Mouse (Mus musculus): ENCODE results near the gene Ndufv1.
"Not testable (repeated sequence)": the region's sequence is repeated elsewhere in the genome, so short reads cannot be mapped to it uniquely, and the experiment has no call there.

The Ndufv1 gene

DNA sequence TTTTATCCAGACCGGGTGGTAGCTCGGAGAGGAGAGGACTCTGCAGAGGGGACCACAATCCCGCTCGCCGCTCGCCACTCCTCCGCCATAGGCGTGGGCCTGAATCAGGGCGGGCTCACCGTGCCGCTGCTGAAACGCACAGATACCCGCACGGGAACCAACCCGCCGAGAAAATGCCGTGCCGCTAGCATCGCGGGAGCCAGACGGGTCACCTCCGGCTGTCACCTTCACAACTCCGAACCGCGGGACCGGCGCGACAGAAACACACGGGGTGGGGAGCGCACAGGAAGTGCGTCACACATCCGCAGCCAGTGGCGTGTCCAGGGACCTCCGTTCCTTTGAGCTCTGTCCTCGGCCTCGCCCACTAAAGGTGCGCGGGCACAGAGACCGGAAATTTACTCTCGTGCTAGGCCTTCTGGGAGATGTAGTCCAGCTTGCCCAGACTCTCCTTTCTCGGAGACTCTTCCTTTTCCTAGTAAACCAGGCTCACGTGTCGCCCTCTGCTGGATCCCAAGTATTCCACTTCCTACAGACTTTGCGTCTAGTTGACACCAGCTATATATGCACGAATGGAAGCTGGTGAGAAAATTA, at the start of gene Ndufv1:
Gene Ndufv1 (minus strand): TSS at position 375 of the 591 bp plus-strand sequence.
- DNase-seq (ENCODE audit: low read depth): peak; percentile 96

DNA sequence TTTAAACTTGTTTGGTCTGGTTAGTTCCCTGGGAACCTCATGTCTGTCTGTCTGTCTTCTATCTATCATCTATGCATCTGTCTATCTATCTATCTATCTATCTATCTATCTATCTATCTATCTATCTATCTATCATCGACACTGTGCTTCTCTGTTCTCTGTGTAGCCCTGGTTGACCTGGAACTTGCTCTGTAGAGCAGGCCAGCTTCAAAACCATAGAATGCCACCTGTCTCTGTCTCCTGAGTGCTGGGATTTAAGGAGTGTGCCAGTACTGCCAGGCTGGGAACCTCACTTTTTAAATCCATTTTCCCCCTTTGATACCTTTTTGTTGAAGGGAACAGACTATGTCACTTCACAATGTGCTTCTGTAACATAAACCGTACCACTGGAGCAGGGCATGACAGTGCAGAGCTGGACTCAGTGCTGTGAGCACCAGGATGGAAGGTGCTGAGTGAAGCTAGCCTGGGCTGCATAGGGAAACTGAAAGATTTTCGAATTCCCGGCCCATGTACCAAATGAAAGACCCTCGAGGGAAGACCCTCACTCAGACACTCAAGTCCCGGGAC, 48.4 kb upstream of the Ndufv1 start:
- peak; percentile 69 for DNase-seq (ENCODE audit: low read depth)

DNA sequence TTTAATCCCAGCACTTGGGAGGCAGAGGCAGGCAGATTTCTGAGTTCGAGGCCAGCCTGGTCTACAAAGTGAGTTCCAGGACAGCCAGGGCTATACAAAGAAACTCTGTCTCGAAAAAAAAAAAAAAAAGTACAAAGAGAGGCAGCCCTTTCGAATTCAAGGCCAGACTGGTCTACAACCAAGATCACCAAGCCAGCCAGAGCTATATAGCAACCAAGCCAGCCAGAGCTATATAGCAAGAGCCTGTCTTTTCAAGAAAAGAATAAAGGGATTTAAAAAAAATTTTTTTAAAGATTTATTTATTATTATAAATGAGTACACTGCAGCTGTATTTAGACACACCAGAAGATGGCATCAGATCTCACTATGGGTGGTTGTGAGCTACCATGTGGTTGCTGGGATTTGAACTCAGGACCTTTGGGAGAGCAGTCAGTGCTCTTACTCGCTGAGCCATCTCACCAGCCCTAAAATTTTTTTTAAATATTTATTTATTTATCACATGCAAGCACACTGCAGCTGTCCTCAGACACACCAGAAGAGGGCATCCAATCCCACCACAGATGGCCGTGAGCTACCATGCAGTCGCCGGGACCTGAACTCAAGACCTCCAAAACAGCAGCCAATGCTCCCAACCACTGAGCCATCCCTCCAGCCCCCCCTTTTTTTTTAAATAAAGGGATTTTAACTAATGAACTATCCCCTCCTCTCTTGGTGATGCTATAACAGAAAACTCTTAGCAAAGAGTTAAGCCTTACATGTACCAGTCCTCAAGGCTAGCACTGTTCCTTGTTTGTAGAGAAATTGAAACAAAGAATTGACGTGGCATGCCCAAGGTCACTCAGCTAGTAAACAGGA, 47.7 kb upstream of the Ndufv1 start:
- peak; percentile 70 for DNase-seq (ENCODE audit: low read depth)

DNA sequence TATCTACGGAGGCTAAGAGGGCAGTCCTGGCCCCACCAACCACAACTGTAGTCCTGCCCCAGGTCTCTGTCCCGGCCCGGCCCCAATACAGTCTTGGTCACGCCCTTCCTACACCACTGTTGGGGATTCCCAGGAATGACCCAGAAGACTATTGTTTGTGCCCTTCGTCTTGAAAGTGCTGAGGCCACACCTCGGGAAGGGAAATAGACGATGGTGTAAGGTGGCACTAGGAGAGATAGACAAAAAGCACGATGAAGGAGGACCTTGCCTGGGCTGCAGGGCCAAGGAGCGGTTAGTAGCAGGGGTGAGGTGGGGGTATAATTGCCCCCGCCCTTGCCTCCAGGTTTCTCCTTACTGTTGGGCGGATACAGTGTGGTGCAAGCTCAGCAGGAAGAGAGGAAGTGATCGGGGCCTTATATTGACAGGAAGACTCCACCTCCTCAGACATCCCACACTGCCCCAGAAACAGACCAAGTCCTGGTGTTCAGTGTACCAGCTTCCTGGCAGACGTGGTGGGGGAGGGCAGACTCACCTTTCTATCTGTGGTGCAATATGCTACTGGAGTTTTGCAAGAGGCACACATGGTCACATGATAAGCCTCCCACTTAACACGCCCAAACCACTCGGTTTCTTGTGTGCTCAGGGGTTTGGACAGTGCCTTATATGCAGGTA, 46.6 kb upstream of the Ndufv1 start, which contains the start of gene Gstp3:
Gene Gstp3 (minus strand): TSS at position 501 of the 672 bp plus-strand sequence.
- DNase-seq (ENCODE audit: low read depth): peak; percentile 88

DNA sequence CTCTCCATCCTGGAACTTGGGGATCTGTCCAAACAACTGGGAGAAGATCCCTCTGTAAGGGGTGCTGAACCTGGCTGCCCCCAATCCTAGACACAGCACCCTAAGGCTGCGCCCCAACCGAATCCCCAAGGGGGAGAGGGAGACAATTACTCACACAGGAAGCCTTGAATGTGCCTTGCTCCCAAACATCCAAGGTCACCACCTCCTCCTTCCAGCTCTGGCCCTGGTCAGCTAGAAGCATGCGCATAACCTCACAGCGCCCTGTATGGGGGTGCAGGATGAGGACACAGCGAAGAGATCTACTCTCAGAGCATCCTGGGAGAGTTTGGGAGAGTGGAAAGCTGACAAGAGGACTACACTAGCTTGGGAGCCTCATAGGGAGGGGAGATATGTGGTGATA, 46.0 kb upstream of the Ndufv1 start:
- DNase-seq (ENCODE audit: low read depth): no peak

DNA sequence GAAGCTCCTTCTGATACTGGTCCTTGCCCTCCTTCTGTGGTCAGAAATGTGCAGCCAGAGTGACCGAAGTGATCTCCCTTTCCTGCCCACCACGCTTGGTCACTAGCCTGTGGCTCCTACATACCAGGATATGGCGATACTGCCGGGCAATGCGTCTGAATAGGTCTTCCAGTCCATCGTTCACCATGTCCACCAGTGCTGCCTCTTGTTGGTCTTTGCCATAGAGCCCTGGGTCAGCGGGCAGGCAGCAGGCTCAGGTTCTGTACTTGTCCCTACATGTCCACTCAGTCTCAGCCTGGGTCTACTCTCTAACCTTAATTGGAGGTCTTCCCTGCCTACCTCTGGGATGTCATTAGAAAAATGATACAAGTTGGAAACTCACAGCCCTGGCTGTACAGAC, 45.4 kb upstream of the Ndufv1 start:
- DNase-seq (ENCODE audit: low read depth): no peak

DNA sequence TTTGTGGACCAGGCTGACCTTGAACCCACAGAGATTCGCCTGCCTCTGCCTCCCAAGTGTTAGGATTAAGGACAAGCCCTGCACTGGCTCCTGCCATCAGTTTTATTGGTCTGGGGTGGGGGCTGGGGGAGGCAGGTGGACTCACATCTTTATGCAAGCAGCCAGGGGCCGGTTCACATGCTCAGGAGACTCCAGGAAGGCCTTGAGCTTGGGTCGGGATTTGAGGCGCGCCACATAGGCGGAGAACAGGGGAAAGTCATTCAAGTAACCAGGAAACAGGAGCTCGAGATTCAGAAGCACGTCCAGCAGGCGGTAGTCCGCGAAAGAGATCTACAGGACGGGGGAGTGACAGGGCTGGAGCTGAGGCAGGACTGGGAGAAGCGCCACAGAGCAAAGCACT, 44.8 kb upstream of the Ndufv1 start:
- DNase-seq (ENCODE audit: low read depth): no peak

DNA sequence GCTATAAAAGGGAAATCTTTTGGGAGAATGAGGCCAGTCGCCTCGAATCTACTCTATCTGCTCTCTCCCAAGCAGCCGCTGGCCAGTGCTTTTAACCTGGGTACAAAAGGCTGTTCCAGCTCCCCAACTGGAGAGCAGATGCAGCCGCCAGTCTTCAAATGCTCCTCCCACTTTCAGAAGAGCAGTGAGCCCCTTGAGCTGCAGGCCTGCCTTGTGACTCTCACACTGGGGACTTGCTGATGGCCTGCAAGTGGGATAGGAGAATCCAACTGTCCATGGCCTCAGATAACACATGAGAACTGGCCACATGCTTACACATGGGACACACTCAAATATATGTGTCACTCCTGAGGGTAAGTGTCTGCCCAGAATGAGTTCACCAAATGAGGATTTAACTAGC, 44.1 kb upstream of the Ndufv1 start:
- no peak for DNase-seq (ENCODE audit: low read depth)

DNA sequence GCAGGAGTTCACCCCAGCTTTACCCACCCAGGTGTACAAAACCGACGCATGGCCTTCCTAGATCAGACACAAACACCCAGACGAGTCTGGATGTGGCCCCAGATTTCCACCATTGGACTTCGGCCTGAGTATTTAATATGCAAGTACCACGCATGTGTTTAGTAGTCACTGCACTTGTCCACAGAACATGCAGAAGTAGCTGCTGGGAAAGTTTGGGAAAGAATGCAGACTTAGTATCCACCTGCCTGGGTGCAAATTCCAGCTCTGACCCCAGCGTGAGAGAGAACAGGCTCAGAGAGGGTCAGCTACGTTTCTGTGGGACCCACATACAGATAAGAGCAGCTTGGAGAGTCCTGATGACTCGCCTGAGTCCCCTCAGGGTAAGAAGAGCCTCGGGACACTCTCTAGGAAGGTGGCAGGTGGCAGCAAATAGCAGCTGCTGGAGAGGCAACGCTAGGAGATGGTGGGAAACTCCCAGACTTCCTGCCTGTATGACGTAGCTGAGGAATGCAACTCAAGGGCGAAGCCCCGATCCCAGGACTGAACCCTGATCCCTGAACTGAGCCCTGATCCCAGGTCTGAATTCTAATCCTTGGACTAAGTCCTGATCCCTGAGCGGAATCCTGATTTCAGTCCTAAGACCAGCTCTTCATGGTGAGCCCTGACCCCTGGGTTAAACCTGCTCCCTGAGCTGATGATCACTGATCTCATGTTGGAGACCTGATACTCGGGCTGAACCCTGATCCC, 43.5 kb upstream of the Ndufv1 start:
- DNase-seq (ENCODE audit: low read depth): no peak

DNA sequence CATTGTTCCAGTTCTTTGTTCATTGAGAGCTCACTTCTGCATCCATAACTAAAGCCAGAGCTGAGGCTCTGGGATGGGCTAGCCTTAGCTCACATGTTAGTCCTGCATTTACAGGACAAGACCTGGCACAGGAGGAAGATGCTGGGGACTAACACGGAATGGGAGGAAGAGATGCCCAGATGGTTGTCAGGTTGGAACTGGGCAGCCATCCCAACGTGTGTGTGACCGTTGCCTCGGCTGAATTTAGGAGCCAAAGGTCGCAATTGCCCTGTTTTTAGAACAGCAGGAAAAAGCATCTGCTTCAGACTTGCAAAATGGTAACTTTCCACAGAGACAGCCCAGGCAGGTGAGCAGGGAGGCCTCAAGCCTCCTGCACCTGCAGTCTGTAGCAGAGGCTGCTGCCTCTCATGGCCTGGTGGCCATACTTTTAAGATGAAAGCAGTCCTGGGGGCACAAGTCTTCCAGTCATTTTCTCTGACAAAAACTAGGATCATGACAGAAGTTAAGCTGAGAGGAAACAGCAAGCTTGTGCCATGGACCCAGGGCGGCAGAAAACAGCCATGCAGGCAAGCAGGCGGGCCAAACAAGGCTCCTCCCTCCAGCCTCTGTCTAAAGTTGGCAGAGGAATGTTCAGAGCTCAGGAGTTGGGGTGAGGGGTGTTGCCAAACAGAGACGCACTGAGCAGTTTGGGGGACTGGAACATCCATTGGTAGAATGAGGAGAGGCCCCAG, 42.8 kb upstream of the Ndufv1 start:
- no peak for DNase-seq (ENCODE audit: low read depth)

DNA sequence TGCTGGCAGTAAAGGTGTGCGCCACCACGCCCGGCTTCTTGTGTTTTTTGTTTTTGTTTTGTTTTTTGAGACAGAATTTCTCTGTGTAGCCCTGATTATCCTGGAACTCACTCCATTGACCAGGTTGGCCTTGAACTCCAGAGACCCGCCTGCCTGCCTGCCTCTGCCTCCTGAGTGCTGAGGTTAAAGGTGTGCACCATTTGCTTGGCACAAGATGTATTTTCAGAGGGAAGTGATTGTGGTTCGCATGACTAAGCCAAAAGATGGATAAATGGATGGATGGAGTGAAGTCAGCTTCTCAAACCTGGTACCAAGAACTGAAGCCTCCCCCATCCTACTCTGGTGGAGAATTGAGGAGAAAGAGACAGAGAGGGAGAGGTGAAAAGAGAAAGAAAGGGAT, 42.0 kb upstream of the Ndufv1 start:
- DNase-seq (ENCODE audit: low read depth): no peak

DNA sequence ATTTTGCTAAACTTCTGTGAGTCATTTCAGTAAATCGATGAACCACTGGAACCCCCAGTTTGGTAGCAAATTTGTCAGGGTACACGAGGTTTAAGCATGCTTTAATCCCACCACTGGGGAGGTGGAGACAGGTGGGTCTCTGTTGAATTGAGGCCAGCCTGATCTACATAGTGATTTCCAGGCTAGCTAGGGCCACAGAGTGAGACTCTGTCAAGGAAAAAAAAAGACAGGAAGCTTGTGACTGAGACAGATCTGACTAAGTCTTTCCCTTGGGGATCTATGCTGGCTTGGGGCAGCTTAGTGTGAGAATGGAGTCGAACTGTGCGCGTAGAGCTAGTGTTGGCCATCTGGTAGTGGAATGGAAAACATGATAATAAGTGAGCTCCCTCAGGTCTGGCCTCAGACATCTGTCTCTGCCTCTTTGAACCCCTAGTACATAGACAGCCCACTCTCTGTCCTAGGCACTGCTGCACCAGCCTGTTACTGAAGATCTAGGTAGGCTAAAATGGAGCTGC, 40.0 kb upstream of the Ndufv1 start:
- no peak for DNase-seq (ENCODE audit: low read depth)

DNA sequence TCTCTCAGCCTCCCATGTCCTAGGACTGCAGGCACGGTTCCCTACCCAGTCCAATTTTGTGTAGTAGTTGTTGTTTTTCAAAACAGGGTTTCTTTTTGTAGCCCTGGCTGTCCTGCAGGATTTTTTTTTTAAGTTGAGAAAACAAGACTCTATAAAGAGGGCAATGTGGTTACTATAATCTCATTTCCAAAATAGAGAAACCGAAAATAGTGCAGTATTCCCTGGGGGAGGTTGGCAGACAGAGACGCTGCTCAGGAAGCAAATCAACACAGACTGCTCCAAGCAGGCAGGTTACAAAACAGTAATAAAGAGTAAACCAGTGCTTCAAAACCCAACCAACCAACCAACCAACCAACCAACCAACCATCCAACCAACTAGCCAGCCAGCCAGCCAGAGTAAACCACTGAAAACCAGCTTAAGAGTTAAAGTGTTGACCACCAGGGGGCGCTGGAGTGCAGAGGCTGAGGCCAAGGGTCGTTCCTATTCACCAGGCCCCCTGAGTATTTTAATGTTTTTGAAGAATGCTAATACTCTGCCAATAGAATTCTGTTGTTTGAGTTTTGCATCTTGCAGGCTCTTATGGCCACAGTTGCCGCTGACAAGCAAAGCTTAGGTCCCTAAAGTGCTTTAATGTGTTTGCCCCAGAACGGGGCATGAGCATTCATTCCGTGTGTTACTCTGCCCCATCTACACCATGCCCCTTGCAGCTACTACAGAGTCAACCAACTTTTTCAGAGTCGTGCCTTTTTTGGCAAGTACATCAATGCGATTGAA, 39.3 kb upstream of the Ndufv1 start:
- DNase-seq (ENCODE audit: low read depth): peak; percentile 85

DNA sequence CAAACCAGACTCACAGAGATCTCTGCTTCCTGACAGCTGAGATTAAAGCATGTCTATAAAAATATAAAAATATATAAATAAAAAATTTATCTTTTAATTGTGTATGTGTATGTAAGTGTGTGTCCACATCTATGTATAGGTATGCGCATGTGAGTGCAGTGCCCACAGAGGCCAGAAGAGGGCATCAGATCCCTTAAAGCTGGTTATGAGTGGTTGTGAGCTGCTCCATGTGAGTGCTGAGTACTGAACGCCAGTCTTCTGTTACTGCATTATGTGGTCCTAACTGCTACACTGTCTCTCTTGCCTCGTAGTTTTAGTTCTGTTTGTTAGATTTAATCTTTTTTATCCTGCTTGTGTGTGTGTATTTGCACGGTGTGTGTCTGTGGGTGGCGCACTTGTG, 38.4 kb upstream of the Ndufv1 start:
- DNase-seq (ENCODE audit: low read depth): peak; percentile 40

DNA sequence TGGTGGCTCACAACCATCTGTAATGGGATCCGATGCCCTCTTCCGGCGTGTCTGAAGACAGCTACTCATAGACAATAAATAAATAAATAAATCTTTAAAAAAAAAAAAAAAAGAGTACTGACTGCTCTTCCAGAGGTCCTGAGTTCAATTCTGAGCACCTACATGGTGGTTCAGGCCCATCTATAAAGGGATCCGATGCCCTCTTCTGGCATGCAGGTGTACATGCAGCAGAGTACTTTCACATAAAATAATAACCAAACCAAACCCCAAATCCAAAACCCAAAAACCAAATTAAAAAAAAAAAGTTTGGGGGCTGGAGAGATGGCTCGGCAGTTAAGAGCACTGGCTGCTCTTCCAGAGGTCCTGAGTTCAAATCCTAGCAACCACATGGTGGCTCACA, 36.5 kb upstream of the Ndufv1 start:
- not testable (repeated sequence) for DNase-seq (ENCODE audit: low read depth)

DNA sequence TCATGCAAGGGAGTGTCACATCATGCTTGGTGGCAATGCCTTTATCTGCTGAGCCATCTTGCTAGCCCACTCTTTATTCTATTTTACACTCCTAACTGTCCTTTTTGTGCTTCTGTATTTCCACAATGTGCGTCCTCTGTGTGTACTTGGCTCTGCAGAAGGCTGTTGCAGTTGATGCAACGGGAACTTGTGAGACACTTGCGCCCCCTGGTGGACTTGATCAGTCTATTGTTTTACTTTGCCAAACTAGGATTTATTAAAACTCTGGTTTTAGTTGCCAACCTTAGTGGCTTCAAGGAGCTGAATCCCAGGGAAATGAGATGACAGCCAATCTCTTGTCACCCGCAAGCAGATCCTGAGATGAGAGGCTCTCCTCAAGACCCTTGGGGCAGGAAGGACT, 35.3 kb upstream of the Ndufv1 start:
- peak; percentile 93 for DNase-seq (ENCODE audit: low read depth)

DNA sequence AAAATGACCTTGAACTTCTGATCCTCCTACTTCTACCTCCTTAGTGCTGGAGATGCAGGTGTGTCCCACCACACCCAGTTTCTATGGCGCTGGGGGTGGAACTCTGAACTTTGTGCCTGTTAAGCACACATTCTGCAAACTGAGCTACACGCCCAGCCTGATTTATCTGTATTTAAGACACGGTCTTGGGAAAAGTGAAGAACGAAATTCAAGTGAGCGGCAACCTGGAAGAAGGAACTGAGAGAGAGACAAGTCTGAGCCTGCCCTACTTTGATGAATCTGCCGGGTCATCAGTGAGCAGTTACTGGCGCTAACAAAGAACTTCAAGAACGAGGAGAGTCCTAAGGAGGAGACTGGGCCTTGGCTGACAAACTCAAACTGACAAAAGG, 34.3 kb upstream of the Ndufv1 start:
- no peak for DNase-seq (ENCODE audit: low read depth)

DNA sequence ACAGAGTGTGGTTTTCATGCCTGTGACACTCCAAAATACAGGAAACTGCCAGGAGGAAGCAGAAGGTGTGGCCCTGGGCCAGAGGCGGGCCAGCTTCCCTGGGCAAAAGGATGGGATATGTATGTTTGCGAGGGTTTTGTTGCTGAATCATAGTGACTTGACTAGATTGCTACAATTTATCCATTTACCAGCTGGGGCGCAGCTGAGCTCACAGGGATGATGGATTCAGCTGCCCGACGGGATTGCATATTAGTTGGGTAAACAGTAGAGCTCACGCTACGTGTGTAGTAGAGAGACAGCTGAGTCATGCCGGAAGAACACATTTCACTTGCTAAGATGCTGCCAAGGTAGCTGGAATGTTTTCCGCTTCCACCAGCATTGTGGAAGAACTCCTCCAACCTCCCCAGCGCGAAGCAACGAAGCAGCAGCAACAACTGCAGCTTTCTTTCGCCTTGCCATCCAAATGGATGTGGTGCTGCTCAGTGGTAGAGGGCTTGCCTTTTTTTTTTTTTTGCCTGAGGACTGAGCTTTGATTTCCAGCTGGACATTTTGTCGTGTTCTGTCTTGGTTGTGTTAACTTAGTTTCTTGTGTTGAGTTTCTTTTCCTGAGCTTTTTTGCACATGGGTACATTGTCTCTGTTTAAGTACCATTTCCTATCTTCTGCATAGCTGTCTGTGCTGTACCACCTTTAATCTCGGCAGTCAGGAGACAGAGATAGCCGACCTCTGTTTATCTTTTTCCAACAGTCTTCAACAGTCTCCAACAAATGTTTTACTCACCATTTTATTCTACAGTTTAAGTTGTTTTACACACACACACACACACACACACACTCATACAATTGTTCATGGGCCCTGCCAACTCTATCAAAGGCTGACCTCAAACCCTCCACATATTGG, 33.6 kb upstream of the Ndufv1 start, which contains the start of gene Gstp2:
Gene Gstp2 (minus strand): TSS at position 58 of the 900 bp plus-strand sequence.
- no peak for DNase-seq (ENCODE audit: low read depth)

DNA sequence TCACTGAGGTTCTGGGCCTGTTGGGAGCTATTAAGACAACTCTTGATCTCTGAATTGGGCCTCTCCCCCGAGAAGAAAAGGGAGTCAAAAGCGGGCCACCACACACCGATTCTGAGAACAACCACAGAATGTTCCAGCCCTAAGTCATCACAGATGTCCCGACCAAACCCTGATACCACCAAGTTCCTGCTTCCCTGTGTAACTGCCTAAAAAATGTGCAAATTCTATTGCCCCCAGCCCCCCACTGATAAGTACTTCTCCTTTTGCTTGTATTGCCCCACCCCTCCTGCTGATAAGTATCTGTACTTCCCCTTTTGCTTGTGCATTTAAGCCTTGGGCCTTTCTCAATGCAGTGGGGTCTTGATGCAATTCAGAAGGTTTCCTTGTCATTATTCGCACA, 31.5 kb upstream of the Ndufv1 start:
- not testable (repeated sequence) for DNase-seq (ENCODE audit: low read depth)
